Mouse (Mus musculus) thymus, postnatal 4 days (tissue): ENCODE results near the gene Vps53.

ENCODE experiments used
- DNase-seq: peaks from one replicate; pipeline ENCODE4 v3.0.0; 2021

Gene Vps53

GRCm38 (mm10) chr11:76106551-76107496, 72.6 kb downstream of the Vps53 start:
- DNase-seq = peak; percentile 79

DNA sequence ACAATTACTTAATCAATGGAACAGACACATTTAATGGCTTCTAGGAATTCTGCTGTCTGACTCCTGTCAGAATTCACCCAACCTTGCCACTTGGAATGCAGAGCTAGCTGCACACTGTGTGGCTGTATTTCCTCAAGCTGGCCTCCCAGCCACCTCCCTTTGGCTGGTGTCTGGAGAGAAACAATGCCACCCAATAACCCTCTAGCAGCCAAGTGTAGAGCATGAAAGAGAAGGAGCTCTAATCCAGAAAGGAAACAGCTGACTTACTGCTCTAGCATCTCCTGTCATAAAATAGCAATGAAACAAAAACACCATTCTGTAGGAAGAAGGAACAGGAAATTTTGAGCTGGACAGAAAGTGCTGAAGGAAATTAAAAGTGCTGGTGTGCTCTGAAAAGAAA, 78.3 kb downstream of the Vps53 start:
- DNase-seq = no peak

GRCm38 (mm10) chr11:76099193-76099975, 80.1 kb downstream of the Vps53 start:
- DNase-seq = no peak

- DNase-seq = no peak
Measured at GRCm38 (mm10) chr11:76093610-76094009, 85.8 kb downstream of the Vps53 start.

DNA sequence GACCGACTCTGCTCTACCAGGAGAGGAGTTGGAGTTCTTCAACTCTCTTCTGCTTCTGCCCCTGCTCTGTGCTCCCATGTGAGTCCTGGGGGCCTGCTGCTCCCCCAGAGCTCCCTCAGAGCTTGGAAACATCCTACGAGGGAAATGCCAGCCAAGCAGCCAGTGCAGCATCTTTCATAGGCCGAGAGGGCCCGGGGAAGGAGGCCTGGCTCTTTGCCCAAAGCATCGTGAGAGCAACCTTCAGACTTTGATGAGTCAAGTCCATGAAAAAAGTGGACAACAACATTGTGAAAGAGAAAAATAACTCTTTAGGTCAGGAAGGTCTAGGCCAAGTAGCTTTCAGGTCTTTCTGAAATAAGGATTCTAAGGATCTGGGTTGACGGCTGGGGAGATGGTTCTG, 89.7 kb downstream of the Vps53 start:
- DNase-seq = no peak

- DNase-seq = no peak
Measured at GRCm38 (mm10) chr11:76088506-76088905, 90.9 kb downstream of the Vps53 start.

GRCm38 (mm10) chr11:76085898-76086591, 93.4 kb downstream of the Vps53 start:
- peak; percentile 90 for DNase-seq

DNA sequence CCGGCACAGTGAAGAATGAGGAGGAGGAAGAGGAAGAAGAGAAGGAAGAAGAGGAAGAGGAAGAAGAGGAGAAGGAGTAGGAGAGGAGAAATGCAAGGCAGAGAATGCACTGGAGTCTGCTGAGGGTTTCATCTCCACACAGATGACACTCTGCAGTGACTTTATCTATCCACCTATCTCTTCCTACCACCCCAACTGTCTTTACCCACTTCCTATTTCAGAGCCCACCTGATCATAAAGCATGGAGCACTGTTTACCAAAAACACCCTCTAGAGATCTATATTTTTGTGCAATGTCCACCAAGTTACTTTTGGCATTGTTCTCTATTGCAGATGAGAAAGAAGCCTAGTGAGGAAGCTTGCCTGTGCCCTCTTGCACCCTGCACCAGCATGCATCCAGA, 94.5 kb downstream of the Vps53 start:
- DNase-seq = no peak

DNA sequence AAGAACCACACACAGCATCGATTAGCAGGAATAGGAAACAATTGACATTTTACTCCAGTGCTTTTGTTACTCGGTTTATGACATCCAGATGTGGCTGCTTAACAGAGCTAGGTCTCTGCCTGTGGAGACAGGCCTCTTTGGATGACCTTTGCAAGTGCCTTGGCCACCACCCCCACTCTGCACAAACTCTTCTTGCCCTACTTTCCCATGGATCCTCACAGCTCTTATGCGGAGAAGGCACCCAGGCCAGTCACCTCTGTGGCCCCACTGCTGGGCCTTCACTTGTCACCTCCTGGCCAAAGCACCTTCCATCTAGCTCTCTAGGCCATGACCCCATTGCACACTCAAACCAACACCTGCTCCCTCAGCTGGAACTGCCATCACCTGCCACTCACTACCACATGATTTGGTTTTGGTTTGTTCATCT, 95.5 kb downstream of the Vps53 start:
- no peak for DNase-seq

DNA sequence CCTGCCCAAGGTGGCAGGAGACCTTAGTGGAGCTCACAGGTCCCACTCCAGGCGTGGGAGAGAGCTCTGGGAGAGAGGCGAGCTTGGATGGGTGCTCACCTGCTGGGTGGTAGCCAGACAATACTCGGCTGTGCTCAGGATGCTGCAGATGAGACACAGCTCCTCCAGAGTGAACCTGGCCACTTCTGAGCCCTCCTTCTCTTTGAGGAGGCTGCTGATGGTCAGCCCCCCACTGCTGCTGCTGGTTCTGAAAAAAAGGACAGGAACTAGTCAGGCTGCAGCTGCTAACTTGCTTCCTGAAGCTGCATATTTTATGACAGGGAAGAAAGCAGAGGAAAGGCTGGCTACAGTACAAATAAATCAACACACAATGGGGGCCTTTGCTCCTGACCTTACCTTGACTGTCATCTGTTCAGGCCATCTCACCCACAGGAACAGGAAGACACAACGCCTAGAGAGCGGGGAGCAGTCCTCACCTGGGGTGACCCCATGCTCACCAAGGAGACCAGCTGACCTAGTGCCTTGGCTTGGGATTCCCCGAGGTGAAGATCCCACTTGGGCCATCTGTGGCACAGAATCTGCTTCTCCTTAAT, 98.3 kb downstream of the Vps53 start:
- no peak for DNase-seq

DNA sequence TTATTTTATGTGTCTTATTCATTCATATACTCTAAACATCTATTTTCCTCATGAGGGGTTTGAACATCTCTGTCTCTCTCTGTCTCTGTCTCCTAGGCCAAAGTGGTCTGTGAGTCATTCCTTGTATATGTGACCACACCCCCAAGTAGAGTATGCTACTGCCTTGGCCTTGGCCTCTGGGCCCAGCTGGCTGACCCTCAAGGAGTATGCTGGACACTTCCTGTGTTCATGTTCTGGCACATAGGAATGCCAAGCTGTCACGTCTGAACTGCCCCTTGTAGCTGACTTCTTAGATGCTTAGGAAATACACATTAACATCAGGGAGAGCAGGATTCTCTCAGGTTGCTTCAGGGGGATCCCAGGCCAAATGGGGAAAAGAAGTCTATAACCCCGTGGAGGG, 99.2 kb downstream of the Vps53 start:
- DNase-seq = no peak

DNA sequence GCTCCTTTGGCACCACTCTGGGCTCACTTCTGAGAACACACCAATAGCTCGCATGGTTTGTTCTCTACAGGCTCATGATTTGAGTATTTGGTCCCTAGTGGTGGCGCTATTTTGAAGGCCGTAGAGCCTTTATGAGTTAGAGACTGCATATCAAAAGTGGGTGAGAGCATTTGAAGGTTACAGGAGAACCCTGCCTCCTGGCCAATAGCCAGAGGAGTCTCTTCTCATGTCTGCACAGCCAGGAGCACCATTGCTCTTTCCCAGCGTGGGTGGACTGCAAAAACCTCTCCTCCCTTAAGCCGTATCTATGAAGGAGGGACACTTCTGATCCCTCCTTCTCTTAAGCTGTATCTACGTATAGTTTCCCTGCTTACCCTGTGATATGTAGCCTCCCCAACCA, 102.1 kb downstream of the Vps53 start:
- DNase-seq = no peak

- no peak for DNase-seq
Measured at GRCm38 (mm10) chr11:76074296-76075093, 105.0 kb downstream of the Vps53 start.

DNA sequence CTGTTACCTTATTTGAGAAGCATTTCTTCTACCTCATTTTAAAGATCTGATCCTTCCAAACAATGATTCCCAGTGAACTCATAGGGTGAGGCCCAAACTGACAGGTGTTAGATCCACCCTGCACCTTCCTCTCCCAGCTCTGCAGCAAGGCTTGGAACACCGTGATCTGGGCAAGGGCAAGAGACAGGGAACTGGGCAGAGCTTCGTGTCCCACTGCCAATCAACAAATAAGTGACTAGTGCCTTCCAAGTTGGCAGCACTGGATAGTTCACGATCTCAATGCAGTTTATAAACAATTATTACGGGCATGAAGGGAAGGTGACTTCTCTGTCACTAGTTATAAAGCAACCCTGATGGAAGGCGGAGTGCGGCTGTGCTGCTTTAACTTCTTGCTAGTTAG, 109.6 kb downstream of the Vps53 start:
- DNase-seq = no peak

DNA sequence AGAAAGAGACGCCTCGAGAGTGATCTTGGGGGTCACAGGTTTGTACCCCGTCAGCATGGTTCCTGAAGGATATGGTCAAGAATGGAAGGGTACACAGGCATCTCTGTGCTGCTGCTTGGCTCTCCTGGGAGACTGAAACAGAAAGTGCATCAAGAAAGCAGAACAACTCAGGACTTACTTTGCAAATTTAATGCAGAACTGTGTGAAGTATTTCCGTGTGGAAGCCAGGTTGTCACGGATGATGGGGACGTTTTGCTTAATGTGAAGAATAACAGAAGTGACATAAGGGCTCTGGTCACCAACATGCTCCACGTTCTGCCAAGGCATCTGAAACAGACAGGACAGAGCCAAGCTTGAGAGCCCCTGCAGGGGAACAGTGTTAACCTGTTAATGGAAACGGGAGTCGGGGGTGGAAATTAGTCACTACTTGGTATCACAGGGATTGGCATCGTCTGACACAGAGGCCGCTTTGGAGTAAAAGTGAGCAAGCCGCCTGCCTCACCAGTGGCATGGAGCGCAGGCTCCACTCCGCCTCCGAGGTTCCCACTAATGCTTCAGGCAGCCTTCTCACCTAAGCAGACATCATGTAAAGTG, 112.8 kb downstream of the Vps53 start:
- no peak for DNase-seq

DNA sequence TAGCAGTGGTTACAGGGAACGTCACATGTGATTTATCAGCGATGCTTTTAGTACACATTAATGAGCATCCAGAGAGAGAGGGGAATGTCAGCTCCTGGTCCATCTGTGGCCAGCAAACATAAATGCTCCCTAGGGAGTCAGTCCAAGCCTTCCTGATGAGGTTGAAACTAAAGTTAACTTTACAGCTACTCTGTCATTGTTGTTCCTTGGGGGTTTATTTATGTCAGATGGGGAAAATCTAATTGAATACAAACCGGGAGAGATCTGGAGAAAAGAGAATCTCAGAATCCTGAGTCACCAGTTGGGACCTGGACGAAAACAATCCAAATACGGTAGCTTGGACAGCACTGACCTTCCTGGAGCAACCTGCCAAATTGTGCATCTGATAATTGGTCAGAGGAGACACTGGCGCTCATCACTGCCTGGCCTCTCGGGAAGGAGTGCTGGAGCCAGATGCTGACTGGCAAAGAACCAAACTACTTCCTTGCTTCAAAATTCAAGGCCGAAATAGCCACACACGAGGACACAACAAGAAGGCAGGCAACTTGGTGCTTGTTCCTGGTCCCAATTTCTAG, 113.8 kb downstream of the Vps53 start:
- DNase-seq = no peak

- no peak for DNase-seq
Measured at GRCm38 (mm10) chr11:76064411-76064810, 115.0 kb downstream of the Vps53 start.

DNA sequence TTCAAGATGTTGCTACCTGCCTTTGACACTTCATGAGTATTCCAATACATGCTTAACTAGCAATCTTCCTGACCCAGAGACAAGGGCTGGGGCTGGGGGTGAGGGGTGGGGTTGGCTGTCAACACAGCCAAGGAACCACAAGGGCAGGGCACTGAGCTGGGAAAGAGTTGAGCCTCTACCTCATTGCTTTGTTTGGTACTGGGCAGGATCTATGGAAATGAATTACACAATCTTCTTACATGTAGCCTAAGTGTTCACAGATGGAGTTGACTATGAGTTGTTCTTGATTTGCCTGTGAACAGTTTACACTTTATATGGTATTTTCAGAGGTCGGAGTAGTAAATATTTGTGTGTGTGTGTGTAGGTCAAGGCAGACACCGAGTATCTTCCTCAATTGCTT, 118.5 kb downstream of the Vps53 start:
- no peak for DNase-seq

DNA sequence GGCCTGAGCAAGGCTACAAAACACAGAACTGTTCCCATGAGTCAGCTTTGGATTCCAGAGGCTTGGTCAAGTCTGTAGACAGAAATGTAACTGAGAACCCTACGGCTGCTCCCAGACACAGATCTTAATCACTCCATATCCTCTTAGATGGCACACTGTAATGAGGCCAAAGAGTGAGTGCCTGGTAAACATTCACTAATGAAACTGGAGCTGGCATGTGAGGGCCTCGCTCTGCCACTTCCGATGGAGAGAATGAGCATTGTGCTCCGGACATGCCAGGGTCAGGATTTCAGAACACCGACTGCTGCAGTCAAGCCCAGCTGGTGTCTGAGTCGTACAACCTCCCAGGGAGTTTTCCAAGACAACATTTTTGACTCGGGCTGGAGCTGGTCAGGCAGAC, 119.5 kb downstream of the Vps53 start:
- no peak for DNase-seq

- DNase-seq = no peak
Measured at GRCm38 (mm10) chr11:76056487-76056886, 123.0 kb downstream of the Vps53 start.

GRCm38 (mm10) chr11:76052496-76052895, 127.0 kb downstream of the Vps53 start:
- no peak for DNase-seq
